Mouse (Mus musculus) MEL (cell line): ENCODE results near the gene Grpel1. TPM values are rescaled to one million over a fixed set of nuclear protein-coding genes. Genes with fewer than 3 reads are reported as not detected.

Experiments
- DNase-seq: peaks from one replicate; pipeline ENCODE4 v3.0.0; 2011; ENCODE audit warnings: low read depth, low spot score
- H3K27ac ChIP-seq: 2 replicates; pipeline ENCODE4 v1.5.1; 2012; ENCODE audit warnings: low read depth, mild to moderate bottlenecking, control low read depth, low read length, moderate library complexity; ENCODE audit not compliant: control insufficient read depth
- H3K27me3 ChIP-seq, 2 experiments: fragments of 150-350 bp in 1 of 2; sonication (generic) in 1 of 2; 2 replicates each; pipeline ENCODE4 v1.6.1; 2012; ENCODE audit warnings: low read length in 2 of 2, mild to moderate bottlenecking in 2 of 2, improper control_type of control experiment in 1 of 2, moderate library complexity in 1 of 2; ENCODE audit not compliant: insufficient read depth in 2 of 2, control insufficient read depth in 1 of 2
- H3K36me3 ChIP-seq, 2 experiments: 2 replicates each; pipeline ENCODE4 v1.6.1; 2012 to 2014; ENCODE audit warnings: low read length in 2 of 2, improper control_type of control experiment in 1 of 2, inconsistent platforms in 1 of 2, mild to moderate bottlenecking in 1 of 2; ENCODE audit not compliant: insufficient read depth in 2 of 2, control insufficient read depth in 1 of 2
- H3K4me1 ChIP-seq, 2 experiments: fragments of 150-350 bp in 1 of 2; sonication (generic) in 1 of 2; 2 replicates each; pipeline ENCODE4 v1.6.1; 2012; ENCODE audit warnings: low read length in 2 of 2, improper control_type of control experiment in 1 of 2, mild to moderate bottlenecking in 1 of 2; ENCODE audit not compliant: insufficient read depth in 2 of 2, control insufficient read depth in 1 of 2
- H3K4me3 ChIP-seq, 2 experiments: fragments of 150-350 bp in 1 of 2; sonication (generic) in 1 of 2; 2 replicates each; pipeline ENCODE4 v1.5.1; 2012; ENCODE audit warnings: low read depth in 2 of 2, low read length in 2 of 2, mild to moderate bottlenecking in 2 of 2, moderate library complexity in 2 of 2, control low read depth in 1 of 2, improper control_type of control experiment in 1 of 2; ENCODE audit not compliant: control insufficient read depth in 1 of 2, insufficient read depth in 1 of 2
- H3K79me2 ChIP-seq: 2 replicates; pipeline ENCODE4 v1.6.1; 2012; ENCODE audit warnings: mild to moderate bottlenecking, low read length, moderate library complexity; ENCODE audit not compliant: control insufficient read depth, poor library complexity, insufficient read depth
- H3K9ac ChIP-seq: 2 replicates; pipeline ENCODE4 v1.6.1; 2012; ENCODE audit warnings: low read depth, mild to moderate bottlenecking, control low read depth, low read length, moderate library complexity; ENCODE audit not compliant: control insufficient read depth, poor library complexity, severe bottlenecking
- H3K9me3 ChIP-seq: fragments of 150-350 bp; sonication (generic); replicated peaks from 2 replicates; pipeline ENCODE4 v1.6.1; 2012; ENCODE audit warnings: mild to moderate bottlenecking, low read length, improper control_type of control experiment, moderate library complexity; ENCODE audit not compliant: insufficient read depth
- BHLHE40 ChIP-seq: IDR thresholded peaks from 2 replicates; pipeline ENCODE4 v1.6.1; 2012; ENCODE audit warnings: low read depth, mild to moderate bottlenecking, inconsistent platforms, low read length, improper control_type of control experiment, borderline replicate concordance
- CHD2 ChIP-seq: IDR thresholded peaks from 2 replicates; pipeline ENCODE4 v1.6.1; 2011; ENCODE audit warnings: low read length, improper control_type of control experiment
- CTCF ChIP-seq, 3 experiments: IDR thresholded peaks in 2 of 3; conservative IDR thresholded peaks in 1 of 3; 2 replicates each; pipeline ENCODE4 v1.5.1; 2011 to 2012; ENCODE audit warnings: low read length in 3 of 3, low read depth in 2 of 3, mild to moderate bottlenecking in 2 of 3, improper control_type of control experiment in 1 of 3, inconsistent platforms in 1 of 3, mixed read lengths in 1 of 3, moderate library complexity in 1 of 3; ENCODE audit not compliant: control insufficient read depth in 1 of 3, insufficient read depth in 1 of 3, poor library complexity in 1 of 3, severe bottlenecking in 1 of 3
- ELF1 ChIP-seq: IDR thresholded peaks from 2 replicates; pipeline ENCODE4 v1.6.1; 2014; ENCODE audit warnings: low read depth, mild to moderate bottlenecking, inconsistent platforms, low read length, improper control_type of control experiment, moderate library complexity
- ETS1 ChIP-seq: IDR thresholded peaks from 2 replicates; pipeline ENCODE4 v1.6.1; 2012; ENCODE audit warnings: low read depth, mild to moderate bottlenecking, inconsistent platforms, low read length, improper control_type of control experiment, moderate library complexity
- HCFC1 ChIP-seq: IDR thresholded peaks from 2 replicates; pipeline ENCODE4 v1.6.1; 2012; ENCODE audit warnings: low read depth, mild to moderate bottlenecking, inconsistent platforms, low read length, improper control_type of control experiment, moderate library complexity
- JUND ChIP-seq: IDR thresholded peaks from 2 replicates; pipeline ENCODE4 v1.6.1; 2011; ENCODE audit warnings: low read depth, mild to moderate bottlenecking, improper control_type of control experiment, low read length
- KAT2A ChIP-seq: conservative IDR thresholded peaks from 2 replicates; pipeline ENCODE4 v1.6.1; 2012; ENCODE audit warnings: low read depth, low read length, improper control_type of control experiment, inconsistent platforms
- MAX ChIP-seq: IDR thresholded peaks from 2 replicates; pipeline ENCODE4 v1.6.1; 2011; ENCODE audit warnings: low read length, improper control_type of control experiment
- MAZ ChIP-seq: IDR thresholded peaks from 2 replicates; pipeline ENCODE4 v1.6.1; 2012; ENCODE audit warnings: low read depth, mild to moderate bottlenecking, inconsistent platforms, low read length, improper control_type of control experiment
- MEF2A ChIP-seq: IDR thresholded peaks from 2 replicates; pipeline ENCODE4 v1.6.1; 2014; ENCODE audit warnings: low read depth, mild to moderate bottlenecking, inconsistent platforms, low read length, improper control_type of control experiment; ENCODE audit not compliant: poor library complexity, insufficient replicate concordance, severe bottlenecking; ENCODE audit errors: extremely low read depth
- MXI1 ChIP-seq: IDR thresholded peaks from 2 replicates; pipeline ENCODE4 v1.6.1; 2011; ENCODE audit warnings: mild to moderate bottlenecking, low read depth, low read length, improper control_type of control experiment
- MYC ChIP-seq: IDR thresholded peaks from 2 replicates; pipeline ENCODE4 v1.6.1; 2011; ENCODE audit warnings: low read depth, mild to moderate bottlenecking, low read length, improper control_type of control experiment, moderate library complexity
- NELFE ChIP-seq: IDR thresholded peaks from 2 replicates; pipeline ENCODE4 v1.6.1; 2011; ENCODE audit warnings: low read depth, low read length, improper control_type of control experiment
- NRF1 ChIP-seq: IDR thresholded peaks from 2 replicates; pipeline ENCODE4 v1.6.1; 2014; ENCODE audit warnings: low read depth, mild to moderate bottlenecking, inconsistent platforms, low read length, improper control_type of control experiment, moderate library complexity; ENCODE audit not compliant: poor library complexity, insufficient read depth, severe bottlenecking
- POLR2A ChIP-seq, 2 experiments: IDR thresholded peaks; 2 replicates each; pipeline ENCODE4 v1.6.1; 2011 to 2012; ENCODE audit warnings: low read length in 2 of 2, mild to moderate bottlenecking in 2 of 2, control low read depth in 1 of 2, improper control_type of control experiment in 1 of 2, low read depth in 1 of 2, moderate library complexity in 1 of 2; ENCODE audit not compliant: control insufficient read depth in 1 of 2, insufficient read depth in 1 of 2, poor library complexity in 1 of 2
- POLR2AphosphoS2 ChIP-seq: IDR thresholded peaks from 2 replicates; pipeline ENCODE4 v1.6.1; 2011; ENCODE audit warnings: low read length, improper control_type of control experiment
- POLR2AphosphoS5 ChIP-seq: IDR thresholded peaks from 2 replicates; pipeline ENCODE4 v1.6.1; 2012; ENCODE audit warnings: low read depth, borderline replicate concordance, mild to moderate bottlenecking, inconsistent platforms, low read length, moderate library complexity, mixed read lengths
- RCOR1 ChIP-seq: IDR thresholded peaks from 2 replicates; pipeline ENCODE4 v1.6.1; 2012; ENCODE audit warnings: low read depth, mild to moderate bottlenecking, inconsistent platforms, low read length, improper control_type of control experiment
- SIN3A ChIP-seq: IDR thresholded peaks from 2 replicates; pipeline ENCODE4 v1.6.1; 2012; ENCODE audit warnings: low read length, improper control_type of control experiment, inconsistent platforms
- TBP ChIP-seq: IDR thresholded peaks from 2 replicates; pipeline ENCODE4 v1.8.0; 2011; ENCODE audit warnings: low read depth, low read length, improper control_type of control experiment
- TCF12 ChIP-seq: IDR thresholded peaks from 2 replicates; pipeline ENCODE4 v1.6.1; 2014; ENCODE audit warnings: low read depth, mild to moderate bottlenecking, inconsistent platforms, low read length, improper control_type of control experiment, moderate library complexity
- USF2 ChIP-seq, 2 experiments: IDR thresholded peaks; 2 replicates each; pipeline ENCODE4 v1.6.1; 2011 to 2012; ENCODE audit warnings: improper control_type of control experiment in 2 of 2, low read length in 2 of 2, borderline replicate concordance in 1 of 2, inconsistent platforms in 1 of 2, low read depth in 1 of 2, mild to moderate bottlenecking in 1 of 2; ENCODE audit not compliant: insufficient read depth in 1 of 2
- ZKSCAN1 ChIP-seq: IDR thresholded peaks from 2 replicates; pipeline ENCODE4 v1.6.1; 2012; ENCODE audit warnings: low read depth, mild to moderate bottlenecking, inconsistent platforms, low read length, improper control_type of control experiment, moderate library complexity
- ZMIZ1 ChIP-seq: IDR thresholded peaks from 2 replicates; pipeline ENCODE4 v1.6.1; 2012; ENCODE audit warnings: low read depth, mild to moderate bottlenecking, inconsistent platforms, low read length, improper control_type of control experiment, moderate library complexity
- polyA plus RNA-seq, 2 experiments: library from polyadenylated mRNA; stranded (reverse) in 1 of 2; unstranded in 1 of 2; fragments of >175 nt in 1 of 2; fragments of >200 nt in 1 of 2; gene quantifications; 2 replicates each; pipeline versions ENCODE4 v1.2.1 to v1.2.4; 2012; ENCODE audit warnings: low replicate concordance in 2 of 2, low read depth in 1 of 2; ENCODE audit not compliant: insufficient read length in 2 of 2, insufficient read depth in 1 of 2, missing spikeins in 1 of 2
- total RNA-seq: library from RNA; depleted of rRNA; stranded (reverse); fragments of 300-350 nt; gene quantifications from 2 replicates; pipeline ENCODE4 v1.2.3, GENCODE M21; 2012; rRNA removed

Gene Grpel1
- total RNA-seq (68.0 and 75.7 TPM in 2 replicates), polyA plus RNA-seq (10 to 100 TPM; 41.1 to 87.4 TPM)

GRCm38 (mm10) chr5:36464709-36465661 is at the start of gene Grpel1:
TSS of gene Grpel1 (plus strand) at chr5:36464998.
- Histone ChIP-seq H3K27me3 (no peaks in the 10 kb centered on the region), H3K79me2 (peaks cover 35% of the 10 kb centered on the region), H3K9ac (peak within 1 kb of the TSS; percentile 88), H3K27ac (peak within 1 kb of the TSS; percentile 49), H3K36me3 (peaks cover 7 to 14% of the 10 kb centered on the region in 2 experiments), H3K4me1 (peaks cover 2 to 15% of the 10 kb centered on the region in 2 experiments; a peak in 3 of 4 replicates), H3K4me3 (peak within 1 kb of the TSS; percentile 90 to 91), H3K9me3 (no peaks in the 10 kb centered on the region)
- TF ChIP-seq MYC, result peak; percentile 74
- TF ChIP-seq MEF2A, result no peak
- peak; percentile 89 for TF ChIP-seq CHD2
- TF ChIP-seq ZKSCAN1, result no peak
- peak; percentile 65 for TF ChIP-seq MAX
- TF ChIP-seq POLR2AphosphoS5, result no peak
- TF ChIP-seq USF2 (IDR thresholded peaks at IDR 0.05; ENCODE audit: borderline replicate concordance in 1 of 2, insufficient read depth in 1 of 2, low read depth in 1 of 2, low read length in 2 of 2), result no peak
- peak; percentile 34; the same call in 1 of the 2 replicates for TF ChIP-seq ETS1
- peak; percentile 35 to 98; a peak in 3 of 4 replicates for TF ChIP-seq POLR2A (IDR thresholded peaks at IDR 0.05; ENCODE audit: control insufficient read depth in 1 of 2, insufficient read depth in 1 of 2, low read depth in 1 of 2, low read length in 2 of 2, poor library complexity in 1 of 2)
- TF ChIP-seq MAZ, result peak; percentile 74
- peak; percentile 97 for TF ChIP-seq NELFE
- no peak for TF ChIP-seq CTCF (IDR thresholded peaks at IDR 0.05 in 2 of 3, conservative IDR thresholded peaks at IDR 0.05 in 1 of 3; ENCODE audit: control insufficient read depth in 1 of 3, insufficient read depth in 1 of 3, low read depth in 2 of 3, low read length in 3 of 3, poor library complexity in 1 of 3, severe bottlenecking in 1 of 3)
- peak; percentile 63 for TF ChIP-seq TCF12
- TF ChIP-seq ELF1, result peak; percentile 93
- no peak for TF ChIP-seq BHLHE40
- peak; percentile 89 for TF ChIP-seq ZMIZ1
- TF ChIP-seq POLR2AphosphoS2, result peak; percentile 97
- peak; percentile 21; the same call in 1 of the 2 replicates for TF ChIP-seq RCOR1
- peak; percentile 93 for TF ChIP-seq MXI1
- peak; percentile 82 for TF ChIP-seq TBP
- TF ChIP-seq JUND, result 0 out of 2 replicates have a peak, but pooled peaks have one; percentile 22
- peak; percentile 96 for TF ChIP-seq HCFC1
- peak; percentile 89 for TF ChIP-seq KAT2A
- peak; percentile 90 for TF ChIP-seq NRF1
- peak; percentile 94 for TF ChIP-seq SIN3A
- peak; percentile 100 for DNase-seq
